Mouse (Mus musculus) midbrain, embryonic 11.5 days (tissue): ENCODE measurements around the gene Cmtm3. TPM values are rescaled to one million over a fixed set of nuclear protein-coding genes. Genes with fewer than 3 reads are reported as not detected.

Experiments
- ATAC-seq: fragments of 200-750 bp; cut with Nextera tagmentation; 2 replicates; pipeline ENCODE4 v1.8.0; 2017; ENCODE audit warnings: moderate TSS enrichment, moderate library complexity; ENCODE audit not compliant: low FRiP score
- DNase-seq: peaks from one replicate; pipeline ENCODE4 v3.0.0; 2015; ENCODE audit warnings: low spot score; ENCODE audit errors: missing footprints
- H3K27ac ChIP-seq: fragments of 300-500 bp; sonication (generic); 2 replicates; pipeline ENCODE4 v1.5.1; 2014; ENCODE audit warnings: low read depth, low read length
- H3K27me3 ChIP-seq: fragments of 300-500 bp; sonication (generic); 2 replicates; pipeline ENCODE4 v1.6.1; 2014; ENCODE audit warnings: mild to moderate bottlenecking, low read length, moderate library complexity, mixed read lengths; ENCODE audit not compliant: control insufficient read depth, insufficient read depth
- H3K36me3 ChIP-seq: fragments of 300-500 bp; sonication (generic); 2 replicates; pipeline ENCODE4 v1.6.1; 2014; ENCODE audit warnings: mild to moderate bottlenecking, low read length, moderate library complexity, mixed read lengths; ENCODE audit not compliant: control insufficient read depth, insufficient read depth
- H3K4me1 ChIP-seq: fragments of 300-500 bp; sonication (generic); 2 replicates; pipeline ENCODE4 v1.6.1; 2014; ENCODE audit warnings: low read length; ENCODE audit not compliant: control insufficient read depth, insufficient read depth
- H3K4me2 ChIP-seq: fragments of 300-500 bp; sonication (generic); 2 replicates; pipeline ENCODE4 v1.6.1; 2014; ENCODE audit warnings: mild to moderate bottlenecking, moderate library complexity
- H3K4me3 ChIP-seq: fragments of 300-500 bp; sonication (generic); 2 replicates; pipeline ENCODE4 v1.5.1; 2014; ENCODE audit warnings: low read depth, low read length
- H3K9ac ChIP-seq: fragments of 300-500 bp; sonication (generic); 2 replicates; pipeline ENCODE4 v1.6.1; 2014; ENCODE audit warnings: low read length
- H3K9me3 ChIP-seq: fragments of 300-500 bp; sonication (generic); 2 replicates; pipeline ENCODE4 v1.6.1; 2016; ENCODE audit warnings: low read length; ENCODE audit not compliant: control insufficient read depth
- WGBS: fragments of 180-500 bp; shearing (Covaris S2); extraction: QIAGEN DNeasy Blood & Tissue Kit; methylation state at CpG from one replicate; pipeline ENCODE4 v1.1.7; 2014; 5-methylcytosine and 5-hydroxymethylcytosine counted together
- polyA plus RNA-seq: library from polyadenylated mRNA; unstranded; fragments of >200 nt; fragmentation: Nextera tagmentation; extraction: Ambion mirVana; gene quantifications from 2 replicates; pipeline ENCODE4 v1.2.1, GENCODE M21; 2014

Cmtm3 gene
- polyA plus RNA-seq, 1 experiment from 2014 or later, result 74.3 TPM

- Histone ChIP-seq H3K27me3 (no peaks in the 10 kb centered on the region), H3K4me3 (no peak overlapping the region), H3K4me1 (peaks cover 16% of the 10 kb centered on the region), H3K9ac (no peak overlapping the region), H3K36me3 (no peaks in the 10 kb centered on the region), H3K9me3 (no peaks in the 10 kb centered on the region), H3K27ac (no peak overlapping the region), H3K4me2 (no peak overlapping the region)
- ATAC-seq (no peak), DNase-seq (peak; percentile 70)
- 80% methylated on average over 3 of the region's 3 CpGs for WGBS
Measured at GRCm38 (mm10) chr8:104383977-104384376, 44.8 kb downstream of the Cmtm3 start.

GRCm38 (mm10) chr8:104386693-104387092 lies 47.5 kb downstream of the Cmtm3 start:
- Histone ChIP-seq H3K36me3 (no peaks in the 10 kb centered on the region), H3K9ac (no peak overlapping the region), H3K4me3 (no peak overlapping the region), H3K4me2 (no peak overlapping the region), H3K27me3 (no peaks in the 10 kb centered on the region), H3K4me1 (peaks cover 13% of the 10 kb centered on the region), H3K9me3 (no peaks in the 10 kb centered on the region), H3K27ac (no peak overlapping the region)
- 18% methylated on average over 4 of the region's 4 CpGs for WGBS
- peak; percentile 83 for DNase-seq
- peak; percentile 56; the same call in 1 of the 2 replicates for ATAC-seq

DNA sequence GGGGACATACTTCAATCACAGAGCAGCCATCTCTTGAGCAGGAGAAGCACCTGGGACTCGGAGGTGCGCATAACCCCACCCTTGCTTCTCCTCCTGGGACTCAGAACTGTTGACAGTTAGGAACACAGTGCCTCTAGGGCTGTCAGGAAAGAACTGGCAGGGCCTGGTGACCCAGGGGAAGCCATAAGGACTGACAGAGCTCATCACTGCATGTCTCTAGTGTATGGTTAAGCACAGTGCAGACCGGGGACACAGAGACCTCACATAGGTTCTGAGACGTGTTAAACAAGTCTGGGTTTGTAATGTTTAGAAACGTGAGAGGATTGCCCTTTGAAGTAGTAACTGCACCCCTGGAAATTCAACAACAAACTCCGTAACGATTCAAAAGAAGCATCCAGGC lies 48.3 kb downstream of the Cmtm3 start:
- no peaks in the 10 kb centered on the region for H3K36me3 ChIP-seq
- no peaks in the 10 kb centered on the region for H3K27me3 ChIP-seq
- no peak for ATAC-seq
- no peaks in the 10 kb centered on the region for H3K9me3 ChIP-seq
- DNase-seq, result no peak
- H3K27ac ChIP-seq, result no peak overlapping the region
- no peak overlapping the region for H3K4me2 ChIP-seq
- no peak overlapping the region for H3K4me3 ChIP-seq
- peaks cover 13% of the 10 kb centered on the region for H3K4me1 ChIP-seq
- WGBS, result 69% methylated on average over 7 of the region's 7 CpGs
- H3K9ac ChIP-seq, result no peak overlapping the region

- no peaks in the 10 kb centered on the region for H3K36me3 ChIP-seq
- 93% methylated on average over 2 of the region's 2 CpGs for WGBS
- H3K27me3 ChIP-seq, result no peaks in the 10 kb centered on the region
- no peak overlapping the region for H3K4me3 ChIP-seq
- no peak overlapping the region for H3K9ac ChIP-seq
- no peak overlapping the region for H3K27ac ChIP-seq
- H3K9me3 ChIP-seq, result no peaks in the 10 kb centered on the region
- DNase-seq (no peak), ATAC-seq (no peak)
- H3K4me1 ChIP-seq, result peaks cover 13% of the 10 kb centered on the region
- H3K4me2 ChIP-seq, result no peak overlapping the region
Measured at GRCm38 (mm10) chr8:104387980-104388379, 48.8 kb downstream of the Cmtm3 start.

GRCm38 (mm10) chr8:104390245-104390644 lies 51.0 kb downstream of the Cmtm3 start:
- no peak overlapping the region for H3K9ac ChIP-seq
- 80% methylated on average over 8 of the region's 8 CpGs for WGBS
- no peak overlapping the region for H3K27ac ChIP-seq
- no peak for ATAC-seq
- H3K36me3 ChIP-seq, result no peaks in the 10 kb centered on the region
- H3K9me3 ChIP-seq, result no peaks in the 10 kb centered on the region
- H3K4me1 ChIP-seq, result peaks cover 23% of the 10 kb centered on the region
- no peaks in the 10 kb centered on the region for H3K27me3 ChIP-seq
- no peak overlapping the region for H3K4me2 ChIP-seq
- DNase-seq, result no peak
- H3K4me3 ChIP-seq, result no peak overlapping the region

GRCm38 (mm10) chr8:104393139-104393538 lies 53.9 kb downstream of the Cmtm3 start:
- no peak for DNase-seq
- H3K4me1 ChIP-seq, result peaks cover 10% of the 10 kb centered on the region
- WGBS, result 98% methylated on average over 7 of the region's 7 CpGs
- H3K27me3 ChIP-seq, result no peaks in the 10 kb centered on the region
- H3K4me3 ChIP-seq, result no peak overlapping the region
- no peaks in the 10 kb centered on the region for H3K36me3 ChIP-seq
- no peak for ATAC-seq
- no peak overlapping the region for H3K9ac ChIP-seq
- no peak overlapping the region for H3K27ac ChIP-seq
- H3K4me2 ChIP-seq, result no peak overlapping the region
- peaks cover 3% of the 10 kb centered on the region; the same call in 1 of the 2 replicates for H3K9me3 ChIP-seq

GRCm38 (mm10) chr8:104393767-104394166 lies 54.6 kb downstream of the Cmtm3 start:
- H3K36me3 ChIP-seq, result no peaks in the 10 kb centered on the region
- H3K4me2 ChIP-seq, result no peak overlapping the region; the same call in 1 of the 2 replicates
- DNase-seq (no peak), ATAC-seq (no peak)
- peaks cover 10% of the 10 kb centered on the region for H3K4me1 ChIP-seq
- H3K9me3 ChIP-seq, result peaks cover 3% of the 10 kb centered on the region; the same call in 1 of the 2 replicates
- WGBS, result 85% methylated on average over 6 of the region's 6 CpGs
- H3K27me3 ChIP-seq, result no peaks in the 10 kb centered on the region
- no peak overlapping the region for H3K4me3 ChIP-seq
- no peak overlapping the region for H3K9ac ChIP-seq
- H3K27ac ChIP-seq, result no peak overlapping the region

DNA sequence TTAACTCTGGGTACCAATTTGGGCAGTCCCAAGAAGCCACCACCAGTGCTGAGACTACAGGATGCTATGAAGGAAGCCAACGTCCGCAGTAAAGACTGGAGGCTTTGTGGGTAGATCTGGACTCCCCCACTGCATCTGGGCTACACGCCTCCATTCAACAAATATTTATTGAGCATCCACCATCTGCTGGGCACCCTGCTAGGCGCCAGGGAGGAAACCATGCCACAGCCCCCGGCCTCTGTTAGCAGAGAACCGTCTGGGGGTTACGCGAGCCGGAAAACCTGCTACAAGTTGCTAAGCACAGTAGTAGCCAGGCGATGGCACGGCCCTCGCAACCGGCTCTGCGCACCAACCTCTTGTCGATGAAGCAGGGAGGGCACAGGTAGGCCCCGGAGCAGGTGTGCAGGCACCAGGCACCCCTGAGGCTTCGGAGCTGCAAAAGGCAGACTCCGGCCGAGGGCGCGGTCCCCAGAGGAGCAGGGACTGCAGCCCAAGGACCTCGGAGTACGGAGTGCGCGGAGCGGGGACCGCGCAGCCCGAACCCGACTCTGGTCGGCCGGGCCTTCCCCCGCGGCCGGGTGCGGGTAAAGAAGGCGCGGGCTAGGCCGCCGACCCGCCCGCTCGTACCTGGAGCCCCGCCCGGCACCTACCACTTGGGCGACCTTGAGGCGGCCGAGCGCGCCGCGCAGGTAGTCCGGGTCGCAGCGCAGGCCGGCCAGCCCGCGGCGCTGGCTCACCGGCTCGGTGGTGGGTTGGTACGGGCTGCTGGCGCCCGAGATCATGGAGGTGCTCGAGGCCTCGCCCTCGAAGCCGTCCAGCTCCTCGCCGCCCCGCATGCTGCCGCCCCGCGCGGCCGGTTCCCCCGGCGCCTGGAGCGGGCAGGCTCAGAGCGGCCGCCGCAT lies 55.8 kb downstream of the Cmtm3 start:
- Histone ChIP-seq H3K4me3 (peak overlapping the region; percentile 83), H3K27ac (no peak overlapping the region), H3K9ac (peak overlapping the region; percentile 79), H3K9me3 (peaks cover 3% of the 10 kb centered on the region; the same call in 1 of the 2 replicates), H3K4me2 (peak overlapping the region; percentile 97), H3K4me1 (peaks cover 10% of the 10 kb centered on the region), H3K27me3 (no peaks in the 10 kb centered on the region), H3K36me3 (no peaks in the 10 kb centered on the region)
- ATAC-seq (peak; percentile 85), DNase-seq (peak; percentile 95)
- under 1% methylated on average over 81 of the region's 82 CpGs for WGBS

DNA sequence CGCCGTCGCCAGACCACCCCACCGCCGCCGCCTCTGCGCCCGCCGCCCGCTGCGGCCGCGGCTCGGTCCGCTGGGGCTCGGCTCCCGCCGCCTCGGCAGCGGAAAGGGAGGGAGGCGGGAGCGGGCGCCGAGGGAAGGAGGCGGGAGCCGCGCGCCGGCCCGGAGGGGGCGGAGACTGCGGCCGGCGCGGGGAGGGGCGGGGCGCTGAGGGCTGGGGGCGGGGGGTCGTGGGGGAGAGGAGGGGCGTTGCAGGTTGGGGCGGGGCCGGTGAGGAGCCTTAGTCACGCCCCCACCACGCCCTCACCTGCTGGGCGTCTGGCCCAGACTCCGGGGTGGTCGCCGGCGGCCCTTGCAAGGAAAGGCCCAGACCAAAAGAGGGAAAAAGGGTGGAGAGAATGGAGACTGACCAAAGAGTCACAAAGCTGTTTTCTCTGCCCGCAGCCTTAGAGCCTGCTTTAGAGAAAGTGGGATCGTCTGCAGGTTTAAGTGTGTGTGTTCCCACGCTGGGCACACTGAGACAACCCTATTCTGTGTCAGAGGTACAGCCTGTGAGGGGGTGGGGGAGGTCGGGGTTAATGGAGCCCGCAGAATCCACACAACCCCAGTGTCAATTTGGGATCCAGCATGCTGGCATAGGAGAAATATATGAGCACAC lies 56.6 kb downstream of the Cmtm3 start, which contains the start of gene Cmtm4:
Gene Cmtm4, minus strand, starts transcription at position 105 of the 655 bp plus-strand sequence.
- WGBS, result 2% methylated on average over 34 of the region's 54 CpGs
- peak within 1 kb of the TSS; percentile 97 for H3K4me2 ChIP-seq
- H3K9ac ChIP-seq, result peak within 1 kb of the TSS; percentile 79
- no peak within 1 kb of the TSS for H3K27ac ChIP-seq
- H3K9me3 ChIP-seq, result peaks cover 3% of the 10 kb centered on the region; the same call in 1 of the 2 replicates
- no peaks in the 10 kb centered on the region for H3K27me3 ChIP-seq
- peaks cover 10% of the 10 kb centered on the region for H3K4me1 ChIP-seq
- no peaks in the 10 kb centered on the region for H3K36me3 ChIP-seq
- peak within 1 kb of the TSS; percentile 83 for H3K4me3 ChIP-seq
- ATAC-seq (peak; percentile 85), DNase-seq (peak; percentile 92)
